ENCODE assay signal across 18 mouse cellular contexts in the genomic region with DNA sequence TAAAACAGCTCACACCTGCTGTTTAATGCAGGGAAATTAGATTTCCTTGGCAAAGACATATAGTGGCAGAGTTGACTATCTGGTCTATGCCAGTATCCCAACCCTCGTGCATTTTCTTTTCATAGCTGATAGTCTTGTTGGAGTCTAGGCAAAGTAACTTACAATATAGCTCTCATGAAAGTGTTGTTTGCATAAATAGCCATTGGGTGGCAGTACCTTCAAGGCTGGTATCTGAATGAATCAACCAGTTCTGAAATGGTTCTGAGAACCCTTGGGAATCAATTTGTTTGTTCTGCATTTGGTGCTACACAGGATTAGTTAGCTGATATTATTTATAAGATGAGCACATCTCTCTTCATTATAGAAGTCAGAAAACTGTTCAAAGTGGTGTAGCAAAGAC.
DNase-seq lines count a peak whose midpoint lies in the region; ATAC-seq and TF ChIP-seq lines count a peak whose summit lies in the region.
"Had no signal": no experiment of that assay in that cellular context is flagged by ENCODE, and none has a peak within 500 bp of the region (broad histone marks: within the 10 kb centered on the region; RNA-seq: fewer than 3 reads in every experiment).

No protein-coding gene starts in this region.

- peak; percentile 44 for TF ChIP-seq CTCF in intestine, postnatal 0 days (IDR thresholded peaks at IDR 0.05; ENCODE audit: low read depth)
- TF ChIP-seq CTCF in lung, postnatal 0 days (IDR thresholded peaks at IDR 0.05), result peak; percentile 40

- H3K36me3 ChIP-seq in intestine, postnatal 0 days (ENCODE audit: control insufficient read depth, insufficient read depth), result no peaks in the 10 kb centered on the region
- no peaks in the 10 kb centered on the region for H3K36me3 ChIP-seq in intestine, embryonic 15.5 days
- H3K36me3 ChIP-seq in lung, postnatal 0 days (ENCODE audit: insufficient read depth, low read length), result no peaks in the 10 kb centered on the region
- H3K36me3 ChIP-seq: neural tube, embryonic 12.5 days; stomach, embryonic 15.5 days had no signal

- no peak overlapping the region for H3K4me2 ChIP-seq in intestine, postnatal 0 days (replicated peaks; ENCODE audit: low read depth)
- H3K4me2 ChIP-seq in intestine, embryonic 15.5 days (replicated peaks), result no peak overlapping the region
- no peak overlapping the region for H3K4me2 ChIP-seq in lung, postnatal 0 days (replicated peaks; ENCODE audit: low read depth, low read length)
- H3K4me2 ChIP-seq: midbrain, embryonic 11.5 days; neural tube, embryonic 12.5 days; stomach, embryonic 15.5 days had no signal

- ATAC-seq in intestine, postnatal 0 days, result no peak
- no peak for ATAC-seq in intestine, embryonic 15.5 days
- no peak for ATAC-seq in lung, postnatal 0 days
- ATAC-seq: intestine, embryonic 16.5 days had no signal

- H3K4me1 ChIP-seq in intestine, postnatal 0 days (replicated peaks; ENCODE audit: control insufficient read depth, insufficient read depth, low read length), result no peaks in the 10 kb centered on the region
- no peaks in the 10 kb centered on the region for H3K4me1 ChIP-seq in intestine, embryonic 15.5 days (replicated peaks)
- no peaks in the 10 kb centered on the region for H3K4me1 ChIP-seq in lung, postnatal 0 days (ENCODE audit: insufficient read depth, low read depth, low read length)
- H3K4me1 ChIP-seq: neural tube, embryonic 12.5 days; stomach, embryonic 15.5 days had no signal

- no peak overlapping the region for H3K4me3 ChIP-seq in intestine, postnatal 0 days (ENCODE audit: low read depth, low read length)
- no peak overlapping the region for H3K4me3 ChIP-seq in intestine, embryonic 15.5 days (replicated peaks)
- H3K4me3 ChIP-seq in lung, postnatal 0 days (ENCODE audit: low read depth, low read length), result no peak overlapping the region
- H3K4me3 ChIP-seq: neural tube, embryonic 12.5 days; stomach, embryonic 15.5 days had no signal

- WGBS in intestine, postnatal 0 days, result 73% methylated on average over 1 of the region's 1 CpGs
- 72% methylated on average over 1 of the region's 1 CpGs for WGBS in intestine, embryonic 15.5 days
- 63% methylated on average over 1 of the region's 1 CpGs for WGBS in lung, postnatal 0 days

- TF ChIP-seq EP300 in lung, postnatal 0 days (IDR thresholded peaks at IDR 0.05), result no peak

- H3K27ac ChIP-seq in intestine, postnatal 0 days (ENCODE audit: low read depth, low read length), result no peak overlapping the region
- no peak overlapping the region for H3K27ac ChIP-seq in intestine, embryonic 15.5 days
- no peak overlapping the region for H3K27ac ChIP-seq in lung, postnatal 0 days (ENCODE audit: low read length)
- H3K27ac ChIP-seq: liver, embryonic 14.5 days; neural tube, embryonic 12.5 days; stomach, embryonic 15.5 days had no signal

- no peak overlapping the region for H3K9ac ChIP-seq in intestine, postnatal 0 days (ENCODE audit: low read depth, low read length)
- H3K9ac ChIP-seq in intestine, embryonic 15.5 days, result no peak overlapping the region
- H3K9ac ChIP-seq in lung, postnatal 0 days (replicated peaks; ENCODE audit: low read depth), result no peak overlapping the region
- H3K9ac ChIP-seq: liver, embryonic 14.5 days; neural tube, embryonic 12.5 days; stomach, embryonic 15.5 days had no signal

- H3K27me3 ChIP-seq in intestine, postnatal 0 days (replicated peaks; ENCODE audit: control insufficient read depth, insufficient read depth, low read length), result no peaks in the 10 kb centered on the region
- H3K27me3 ChIP-seq in intestine, embryonic 15.5 days (replicated peaks), result no peaks in the 10 kb centered on the region
- H3K27me3 ChIP-seq in lung, postnatal 0 days (replicated peaks; ENCODE audit: insufficient read depth, low read length), result no peaks in the 10 kb centered on the region
- H3K27me3 ChIP-seq: neural tube, embryonic 12.5 days; stomach, embryonic 15.5 days had no signal

- DNase-seq in cerebellum, adult 9-10 months, result peak; percentile 7
- DNase-seq in cerebellum, adult 18-20 months, result no peak
- DNase-seq in lung, postnatal 0 days (ENCODE audit: low spot score), result no peak
- DNase-seq in lung, postnatal 14 days, result no peak
- peak; percentile 1 for DNase-seq in embryo, embryonic 10.5 days (ENCODE audit: low spot score)
- DNase-seq in T-cell, adult 2 months (ENCODE audit: low spot score), result no peak
- DNase-seq: B cell, adult 2 months; heart, adult 11 months; heart, postnatal 36 days; right cerebral cortex, postnatal 14 days; thymus, postnatal 4 days had no signal

- H3K9me3 ChIP-seq in intestine, postnatal 0 days (ENCODE audit: control insufficient read depth), result no peaks in the 10 kb centered on the region
- no peaks in the 10 kb centered on the region for H3K9me3 ChIP-seq in intestine, embryonic 15.5 days
- H3K9me3 ChIP-seq in lung, postnatal 0 days (ENCODE audit: low read length), result no peaks in the 10 kb centered on the region
- H3K9me3 ChIP-seq: neural tube, embryonic 12.5 days; stomach, embryonic 15.5 days had no signal

Comparison
In these comparisons a context has a peak if more than half of its experiments do, and no peak if none do; other contexts are left out.
1. DNase-seq: peak in cerebellum, adult 9-10 months (single experiment) and embryo, embryonic 10.5 days (single experiment); none in cerebellum, adult 18-20 months (0 of 2), lung, postnatal 0 days (single experiment), lung, postnatal 14 days (single experiment) and T-cell, adult 2 months (single experiment).